Mouse (Mus musculus) thymus, adult 2 months (tissue): ENCODE results near the gene Ttc5. TPM values are rescaled to one million over a fixed set of nuclear protein-coding genes. Genes with fewer than 3 reads are reported as not detected.

Source experiments
- DNase-seq: peaks from one replicate; pipeline ENCODE4 v3.0.0; 2021
- H3K27ac ChIP-seq: fragments of 200-500 bp; 2 replicates; pipeline ENCODE4 v1.5.1; 2012; ENCODE audit warnings: low read length, control low read depth; ENCODE audit not compliant: control insufficient read depth, insufficient read depth
- H3K27me3 ChIP-seq: fragments of 200-500 bp; 2 replicates; pipeline ENCODE4 v1.6.1; 2012; ENCODE audit warnings: mild to moderate bottlenecking, low read length, moderate library complexity, mixed read lengths; ENCODE audit not compliant: control insufficient read depth, insufficient read depth
- H3K36me3 ChIP-seq: fragments of 200-500 bp; 2 replicates; pipeline ENCODE4 v1.6.1; 2012; ENCODE audit warnings: mild to moderate bottlenecking, low read length, moderate library complexity; ENCODE audit not compliant: control insufficient read depth, insufficient read depth
- H3K4me1 ChIP-seq: fragments of 200-500 bp; replicated peaks from 2 replicates; pipeline ENCODE4 v1.6.1; 2012; ENCODE audit warnings: low read length; ENCODE audit not compliant: control insufficient read depth, insufficient read depth
- H3K4me3 ChIP-seq: fragments of 200-500 bp; 2 replicates; pipeline ENCODE4 v1.5.1; 2012; ENCODE audit warnings: mild to moderate bottlenecking, low read length, control low read depth, moderate library complexity; ENCODE audit not compliant: control insufficient read depth, insufficient read depth
- CTCF ChIP-seq: fragments of 200-500 bp; IDR thresholded peaks from 2 replicates; pipeline ENCODE4 v1.5.1; 2012; ENCODE audit warnings: mild to moderate bottlenecking, control low read depth, low read length, moderate library complexity, borderline replicate concordance; ENCODE audit not compliant: control insufficient read depth, poor library complexity, insufficient read depth; ENCODE audit errors: extremely low read depth
- POLR2A ChIP-seq: fragments of 200-500 bp; IDR thresholded peaks from 2 replicates; pipeline ENCODE4 v1.6.1; 2012; ENCODE audit warnings: mild to moderate bottlenecking, low read length, control low read depth, moderate library complexity; ENCODE audit not compliant: control insufficient read depth, poor library complexity, insufficient read depth; ENCODE audit errors: extremely low read depth
- WGBS: fragments of 180-500 bp; shearing (Covaris S2); methylation state at CpG from one replicate; pipeline ENCODE4 v1.1.7; 2018; 5-methylcytosine and 5-hydroxymethylcytosine counted together
- polyA plus RNA-seq: library from polyadenylated mRNA; depleted of rRNA; stranded (reverse); fragments of >200 nt; gene quantifications from 2 replicates; pipeline ENCODE4 v1.2.3, GENCODE M21; 2012

The Ttc5 gene
- polyA plus RNA-seq, 1 experiment = 50.5 TPM

DNA sequence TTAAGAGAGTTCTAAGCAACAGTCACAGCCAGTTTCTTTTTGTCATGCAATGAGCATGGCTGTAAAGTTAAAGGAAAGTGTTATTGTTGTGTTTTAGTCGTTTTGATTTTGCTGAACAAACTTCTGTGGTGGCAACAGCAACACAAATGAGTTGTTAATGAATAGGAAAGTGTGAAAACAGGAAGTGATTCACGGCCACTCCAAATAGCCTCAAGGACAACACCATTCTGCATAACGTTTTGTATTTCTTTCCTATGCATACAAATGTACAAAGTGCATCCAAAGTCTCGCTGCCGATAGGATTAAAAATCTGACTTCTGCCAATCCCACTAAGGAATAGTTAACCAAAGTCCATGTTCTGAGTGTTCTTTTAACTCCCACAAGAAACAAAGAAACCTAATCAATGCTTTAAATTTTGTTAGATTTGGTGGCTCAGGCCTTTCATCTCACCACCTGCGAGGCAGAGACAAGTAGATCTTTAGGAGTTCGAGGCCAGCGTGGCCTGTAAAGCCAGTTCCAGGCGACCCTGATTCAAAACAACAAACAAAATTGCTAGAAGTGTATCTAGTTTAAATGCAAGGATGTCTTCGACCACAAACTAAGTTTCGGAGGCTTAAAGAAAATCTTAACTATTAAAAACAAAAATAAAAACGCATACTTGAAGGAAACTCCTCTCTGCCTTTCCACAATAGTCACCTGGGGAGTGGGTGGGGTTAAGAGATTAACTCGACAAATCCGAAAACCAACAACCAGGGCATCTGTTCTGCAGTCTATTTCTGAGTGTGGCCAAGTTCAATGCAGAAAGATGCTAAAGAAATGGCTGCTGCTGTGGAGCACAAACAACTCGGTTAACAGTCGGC, 698 bp downstream of the Ttc5 start:
- no peak for TF ChIP-seq CTCF
- TF ChIP-seq POLR2A = no peak
- Histone ChIP-seq H3K4me3 (peak overlapping the region; percentile 77), H3K27ac (peak overlapping the region; percentile 70), H3K36me3 (peaks cover 12% of the 10 kb centered on the region), H3K27me3 (no peaks in the 10 kb centered on the region), H3K4me1 (no peaks in the 10 kb centered on the region)
- 12% methylated on average over 16 of the region's 16 CpGs for WGBS
- no peak for DNase-seq

- Histone ChIP-seq H3K27ac (no peak overlapping the region), H3K4me1 (no peaks in the 10 kb centered on the region), H3K27me3 (no peaks in the 10 kb centered on the region), H3K4me3 (no peak overlapping the region), H3K36me3 (peaks cover 17% of the 10 kb centered on the region)
- DNase-seq = no peak
- TF ChIP-seq POLR2A (no peak), CTCF (no peak)
- 81% methylated on average over 3 of the region's 3 CpGs for WGBS
Measured at GRCm38 (mm10) chr14:50782166-50782565, 3.2 kb downstream of the Ttc5 start.

DNA sequence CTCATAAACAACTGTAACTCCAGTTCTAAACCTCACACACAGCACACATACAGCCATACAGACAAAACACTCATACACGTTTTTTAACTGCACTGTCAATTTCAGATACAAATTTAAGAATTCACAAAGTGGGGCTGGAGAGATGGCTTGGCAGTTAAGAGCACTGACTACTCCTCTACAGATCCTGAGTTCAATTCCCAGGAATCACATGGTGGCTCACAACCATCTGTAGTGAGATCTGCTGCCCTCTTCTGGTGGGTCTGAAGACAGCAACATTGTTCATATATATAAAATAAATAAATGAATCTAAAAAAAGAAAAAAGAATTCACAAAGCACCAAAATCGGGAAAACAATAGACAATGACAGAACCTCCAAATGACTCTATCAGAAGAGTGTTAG, 14.0 kb downstream of the Ttc5 start:
- DNase-seq = peak; percentile 24
- TF ChIP-seq CTCF = no peak
- Histone ChIP-seq H3K27me3 (no peaks in the 10 kb centered on the region), H3K36me3 (peaks cover 70% of the 10 kb centered on the region), H3K4me1 (no peaks in the 10 kb centered on the region), H3K4me3 (no peak overlapping the region), H3K27ac (no peak overlapping the region)
- 92% methylated on average over 2 of the region's 2 CpGs for WGBS

DNA sequence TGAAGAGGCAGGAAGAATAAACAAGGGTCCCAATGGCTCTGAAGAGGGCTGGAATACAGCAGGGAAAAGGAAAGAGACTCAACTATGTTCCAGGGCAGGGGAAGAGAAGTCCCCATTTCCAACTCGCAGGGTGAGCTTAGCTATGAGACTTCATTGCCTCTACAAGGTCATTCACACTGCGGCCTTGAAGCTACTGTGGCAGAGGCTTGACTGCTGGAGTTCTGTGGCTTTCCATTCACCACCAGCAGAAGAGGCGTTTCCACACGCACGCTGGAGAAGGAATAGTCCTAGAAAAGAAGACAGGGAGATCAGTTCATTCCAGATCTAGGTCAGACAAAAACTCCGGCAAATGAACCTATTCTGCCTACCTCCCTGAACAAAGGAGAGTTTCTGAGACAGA, 19.6 kb downstream of the Ttc5 start:
- Histone ChIP-seq H3K4me1 (no peaks in the 10 kb centered on the region), H3K36me3 (peaks cover 45% of the 10 kb centered on the region), H3K4me3 (no peak overlapping the region), H3K27me3 (no peaks in the 10 kb centered on the region), H3K27ac (no peak overlapping the region)
- 95% methylated on average over 6 of the region's 6 CpGs for WGBS
- TF ChIP-seq POLR2A (no peak), CTCF (no peak)
- no peak for DNase-seq

GRCm38 (mm10) chr14:50758416-50759085, 26.8 kb downstream of the Ttc5 start:
- Histone ChIP-seq H3K4me3 (no peak overlapping the region), H3K36me3 (peaks cover 1% of the 10 kb centered on the region; the same call in 1 of the 2 replicates), H3K27ac (no peak overlapping the region), H3K4me1 (no peaks in the 10 kb centered on the region), H3K27me3 (no peaks in the 10 kb centered on the region)
- DNase-seq = no peak
- WGBS = 91% methylated on average over 5 of the region's 5 CpGs
- TF ChIP-seq CTCF = no peak
- TF ChIP-seq POLR2A = no peak

DNA sequence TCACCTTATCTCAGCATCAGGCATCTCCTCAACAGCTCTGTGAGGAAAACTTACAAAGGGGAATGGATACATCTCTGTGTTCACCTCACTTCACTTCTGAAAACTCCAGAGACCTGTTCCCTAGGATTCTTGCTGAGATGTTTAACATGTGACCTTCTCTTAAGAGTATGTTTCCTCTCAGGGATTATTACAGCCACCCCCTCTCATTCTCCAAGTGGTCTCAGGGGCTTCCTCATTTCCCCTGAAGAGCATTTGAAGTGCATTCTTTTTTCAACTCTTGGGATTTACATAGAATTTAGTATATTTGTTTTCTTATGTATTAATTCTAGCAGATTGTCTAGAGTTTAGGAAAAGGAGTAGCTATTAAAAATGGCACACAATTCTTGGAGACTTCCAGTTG, 40.3 kb downstream of the Ttc5 start, which contains the start of gene Olfr749:
TSS of gene Olfr749 (minus strand) at position 101 of the 400 bp plus-strand sequence.
- TF ChIP-seq CTCF (no peak), POLR2A (no peak)
- Histone ChIP-seq H3K36me3 (no peaks in the 10 kb centered on the region), H3K4me3 (no peak within 1 kb of the TSS), H3K27ac (no peak within 1 kb of the TSS), H3K4me1 (no peaks in the 10 kb centered on the region), H3K27me3 (no peaks in the 10 kb centered on the region)
- no peak for DNase-seq
